Mouse (Mus musculus) adrenal gland, adult (tissue): ENCODE results near the gene Gm10197.
"Not testable (repeated sequence)": the region's sequence is repeated elsewhere in the genome, so short reads cannot be mapped to it uniquely, and the experiment has no call there.

Experiments
- DNase-seq, 2 experiments: peaks; one replicate each; pipeline ENCODE4 v3.0.0; 2022 to 2023; ENCODE audit warnings: low spot score in 1 of 2; ENCODE audit not compliant: inconsistent age in 2 of 2

The Gm10197 gene

GRCm38 (mm10) chr19:53371666-53372065, at the start of gene Gm10197:
TSS of gene Gm10197 (minus strand) at chr19:53371766.
- no peak for DNase-seq

DNA sequence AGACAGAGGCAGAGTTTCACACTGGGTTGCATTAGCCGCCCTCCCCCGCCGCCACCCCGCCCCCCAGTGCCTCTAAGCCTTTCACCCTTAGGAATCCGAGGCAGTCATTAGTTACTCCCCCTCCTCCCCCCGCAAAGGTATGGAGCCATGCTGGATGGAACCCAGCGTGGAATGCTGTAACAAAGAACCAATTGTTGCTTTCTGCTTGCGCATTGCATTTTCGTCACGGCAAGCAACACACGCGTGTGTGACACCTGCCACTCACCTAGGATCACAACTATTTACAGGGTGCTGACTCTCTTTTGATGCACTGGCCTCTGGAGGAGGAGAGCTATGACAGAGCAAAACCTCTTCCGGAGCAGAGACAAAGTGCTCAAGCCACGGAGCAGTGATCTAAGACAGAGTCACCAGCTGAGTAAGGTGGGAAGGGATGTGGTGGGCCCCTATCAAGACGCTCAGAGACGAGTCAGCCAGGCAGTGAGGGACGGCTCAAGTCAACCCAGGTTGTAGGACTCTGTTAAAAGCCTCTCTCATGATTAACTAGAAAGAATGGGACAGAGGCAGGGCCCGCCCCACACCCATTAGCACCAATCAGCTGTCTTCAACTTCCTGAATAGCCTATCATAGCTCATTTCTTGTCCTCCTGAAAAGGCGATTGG, 49.5 kb upstream of the Gm10197 start:
- DNase-seq = peak; percentile 81 to 94

DNA sequence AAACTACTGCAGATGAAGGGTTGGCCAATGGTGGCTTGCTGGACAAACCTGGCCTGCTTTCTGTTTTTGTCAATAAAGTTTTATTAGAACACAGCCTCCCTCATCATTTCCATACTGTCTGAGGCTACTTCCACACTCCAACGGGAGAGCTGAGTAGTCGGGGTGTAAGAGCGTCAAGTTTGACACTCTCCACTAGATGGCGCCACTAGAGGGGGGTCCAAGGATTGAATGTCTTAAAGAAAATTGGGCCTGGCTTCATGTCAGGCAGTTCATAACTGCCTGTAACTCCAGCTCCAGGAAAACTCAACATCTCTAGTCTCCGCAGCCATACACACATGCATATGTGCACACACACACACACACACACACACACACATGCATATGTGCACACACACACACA, 48.3 kb upstream of the Gm10197 start:
- peak; percentile 74 to 89 for DNase-seq

GRCm38 (mm10) chr19:53415198-53415597, 43.6 kb upstream of the Gm10197 start:
- DNase-seq = no peak

- DNase-seq = no peak
Observed at GRCm38 (mm10) chr19:53414650-53415049, 43.1 kb upstream of the Gm10197 start.

DNA sequence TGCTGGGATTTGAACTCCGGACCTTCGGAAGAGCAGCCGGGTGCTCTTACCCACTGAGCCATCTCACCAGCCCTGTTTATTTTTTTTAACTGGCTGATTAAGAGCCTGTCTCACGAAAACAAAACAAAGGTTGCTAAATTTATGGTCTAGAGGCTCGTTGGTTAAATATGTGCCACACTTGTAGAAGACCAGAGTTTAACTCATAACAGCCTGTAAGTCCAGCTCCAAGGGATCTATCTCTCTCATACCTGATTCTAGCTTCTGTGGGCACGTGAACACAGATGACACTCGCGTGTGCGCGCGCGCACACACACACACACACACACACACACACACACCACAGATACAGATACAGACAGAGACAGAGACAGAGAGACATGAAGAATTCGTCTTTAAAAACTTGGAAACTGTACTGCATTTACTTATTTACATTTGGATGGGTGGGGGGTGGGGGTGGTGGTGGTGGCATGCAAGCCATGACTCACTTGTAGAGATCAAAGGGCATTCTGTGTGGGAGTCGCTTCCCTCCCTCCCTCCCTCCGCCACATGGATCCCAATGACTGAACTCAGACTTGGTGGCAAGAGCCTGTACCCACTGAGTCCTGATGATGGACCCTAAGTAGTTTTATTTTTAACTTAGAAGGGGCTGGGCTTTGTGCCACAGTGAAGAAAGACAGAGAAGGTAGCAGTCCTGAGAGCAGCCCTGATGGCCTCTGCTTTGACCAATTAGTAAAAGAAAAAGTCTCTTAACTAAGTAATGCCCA, 42.2 kb upstream of the Gm10197 start:
- no peak for DNase-seq

- peak; percentile 39 to 77 for DNase-seq
Observed at GRCm38 (mm10) chr19:53412149-53412848, 40.7 kb upstream of the Gm10197 start.

DNA sequence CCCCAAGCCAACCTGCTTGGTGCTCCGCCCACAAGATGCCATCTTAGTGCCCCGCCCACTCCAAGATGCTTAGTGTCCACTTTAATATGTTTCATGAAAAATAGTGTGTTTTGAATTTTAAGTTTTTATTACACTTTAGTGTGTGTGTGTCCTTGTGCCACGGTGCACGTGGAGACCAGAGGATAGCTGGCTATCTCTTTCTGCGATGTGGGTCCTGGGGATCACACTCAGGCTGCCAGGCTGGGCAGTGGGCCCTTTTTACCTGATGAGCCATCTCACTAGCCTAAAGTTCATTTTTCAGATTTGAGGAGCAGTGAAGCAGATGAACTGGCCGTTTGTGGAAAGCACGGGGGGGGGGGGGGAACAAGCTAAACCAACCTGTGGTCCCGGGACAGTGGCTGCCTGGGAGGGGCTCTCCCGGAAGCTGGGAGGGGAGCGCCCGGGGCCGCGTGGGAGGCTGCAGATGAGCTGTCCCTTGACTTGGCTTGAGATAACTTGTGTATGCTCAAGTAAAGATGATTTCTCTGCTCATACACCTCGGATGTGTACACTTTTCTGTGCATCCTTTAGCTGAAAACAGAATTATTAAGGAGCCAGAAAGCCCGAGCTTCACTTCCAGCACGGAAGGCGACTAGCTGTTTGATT, 38.2 kb upstream of the Gm10197 start:
- DNase-seq = no peak

DNA sequence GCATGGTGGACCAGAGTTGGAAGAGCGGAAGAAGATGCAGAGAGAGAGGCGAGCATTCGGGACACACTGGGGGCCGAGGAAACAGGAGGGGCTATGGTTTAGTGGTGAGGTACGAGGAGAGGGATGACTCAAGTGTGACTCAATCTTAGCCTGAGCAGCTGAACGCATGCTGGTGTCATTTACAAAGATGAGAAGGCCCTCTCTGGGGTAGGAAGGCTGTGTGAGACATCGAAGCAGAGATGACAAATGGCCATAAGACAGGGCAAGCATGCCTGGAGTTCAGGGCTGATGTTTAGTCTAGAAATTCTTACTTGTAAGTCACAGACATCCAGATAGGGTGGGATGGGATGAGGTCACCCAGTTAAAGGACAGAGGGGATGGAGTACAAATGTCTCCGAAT, 36.8 kb upstream of the Gm10197 start:
- DNase-seq = peak; percentile 69 to 77

DNA sequence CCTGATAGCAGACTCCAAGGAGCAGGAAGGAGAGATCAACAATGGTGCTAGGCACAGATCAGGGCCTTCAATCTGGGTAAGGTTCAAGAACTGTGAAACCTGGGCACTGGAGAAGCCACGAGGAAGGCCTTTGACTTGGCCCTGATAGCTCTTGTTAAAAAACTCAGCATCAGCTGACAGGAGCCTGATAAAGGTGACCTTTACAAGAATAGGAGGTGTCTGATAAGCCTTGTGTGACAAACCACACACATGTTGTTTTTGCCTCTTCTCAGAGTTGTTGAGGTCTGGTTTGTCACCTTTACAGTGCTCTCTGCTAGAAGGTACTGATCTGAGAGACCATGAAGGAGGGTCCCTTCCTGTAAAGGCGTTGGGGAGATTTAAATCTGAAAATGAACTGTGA, 35.8 kb upstream of the Gm10197 start:
- DNase-seq = peak in 1 of 2 experiments; percentile 31

DNA sequence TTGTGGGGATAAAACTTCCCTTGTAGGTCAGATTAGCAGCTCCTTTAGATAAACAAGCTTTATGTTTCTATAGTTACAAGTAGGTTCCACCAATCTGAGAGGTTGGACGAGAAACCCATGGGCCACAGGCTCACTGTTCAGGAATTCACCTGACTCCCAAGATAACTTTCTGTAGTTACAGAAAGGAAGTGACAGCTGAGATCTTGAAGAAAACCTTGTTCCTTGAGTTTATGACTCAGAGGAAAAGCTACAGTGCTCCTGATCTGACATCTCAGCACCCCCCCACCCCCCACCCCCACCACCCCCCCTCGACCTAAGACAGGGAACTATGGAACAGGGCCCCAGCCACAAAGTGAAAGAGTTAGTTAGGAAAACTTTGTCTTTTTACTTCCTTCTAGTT, 34.2 kb upstream of the Gm10197 start:
- DNase-seq = no peak

DNA sequence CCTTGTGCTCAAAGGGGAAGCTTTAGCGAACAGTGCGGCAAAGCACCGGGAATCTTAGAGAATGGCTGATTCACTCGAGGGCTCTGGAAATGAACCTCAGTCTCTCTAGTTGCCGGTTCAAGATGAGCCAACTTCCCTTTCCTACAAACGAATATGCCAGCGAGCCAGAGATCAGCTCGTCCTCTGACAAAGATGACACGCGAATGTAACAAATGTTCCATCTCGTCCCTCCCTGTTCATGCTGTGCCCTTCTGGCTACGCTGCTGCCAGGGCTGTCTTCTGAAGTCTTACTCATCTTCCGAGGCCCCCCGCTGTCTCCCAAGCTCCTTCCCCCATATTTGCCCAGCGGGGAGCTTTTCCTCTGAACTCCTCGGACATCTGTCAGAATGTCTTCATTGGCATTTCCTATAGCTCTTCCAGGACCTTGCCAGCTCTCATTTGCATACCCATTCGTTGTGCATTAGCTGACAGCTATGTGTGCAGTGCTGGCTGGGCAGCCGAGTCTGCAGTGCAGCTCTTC, 33.3 kb upstream of the Gm10197 start:
- peak; percentile 78 to 91 for DNase-seq

DNA sequence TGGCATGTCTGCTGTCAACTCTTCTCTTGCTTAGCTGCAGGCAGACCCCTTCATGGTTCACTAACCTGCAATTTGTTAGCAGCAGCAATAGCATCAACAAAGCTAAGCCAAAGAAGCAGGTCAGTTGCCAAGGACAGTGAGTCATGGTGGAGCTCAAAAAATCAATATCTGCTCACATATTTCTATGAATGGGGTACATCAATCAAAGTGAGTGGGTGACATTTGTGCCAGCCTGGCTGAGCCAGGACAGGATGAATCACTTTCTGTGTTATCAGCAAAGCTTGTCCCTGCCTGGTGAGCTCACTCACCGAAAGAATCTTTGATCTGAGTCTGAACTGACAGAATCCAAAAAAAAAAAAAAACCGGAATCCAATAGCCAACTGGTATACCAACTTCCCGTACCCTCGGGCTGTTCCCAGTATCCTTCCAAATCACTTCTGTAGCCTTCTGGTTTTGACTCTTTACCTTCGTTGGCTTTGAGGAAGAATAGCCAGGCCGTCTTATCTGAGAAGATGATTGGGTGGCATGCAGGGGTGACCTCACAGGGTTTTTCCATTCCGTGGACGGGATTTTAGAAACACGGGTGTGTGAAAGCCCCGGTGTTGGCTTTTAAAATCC, 32.8 kb upstream of the Gm10197 start:
- peak; percentile 90 to 95 for DNase-seq

GRCm38 (mm10) chr19:53402741-53403432, 31.3 kb upstream of the Gm10197 start:
- DNase-seq = no peak

DNA sequence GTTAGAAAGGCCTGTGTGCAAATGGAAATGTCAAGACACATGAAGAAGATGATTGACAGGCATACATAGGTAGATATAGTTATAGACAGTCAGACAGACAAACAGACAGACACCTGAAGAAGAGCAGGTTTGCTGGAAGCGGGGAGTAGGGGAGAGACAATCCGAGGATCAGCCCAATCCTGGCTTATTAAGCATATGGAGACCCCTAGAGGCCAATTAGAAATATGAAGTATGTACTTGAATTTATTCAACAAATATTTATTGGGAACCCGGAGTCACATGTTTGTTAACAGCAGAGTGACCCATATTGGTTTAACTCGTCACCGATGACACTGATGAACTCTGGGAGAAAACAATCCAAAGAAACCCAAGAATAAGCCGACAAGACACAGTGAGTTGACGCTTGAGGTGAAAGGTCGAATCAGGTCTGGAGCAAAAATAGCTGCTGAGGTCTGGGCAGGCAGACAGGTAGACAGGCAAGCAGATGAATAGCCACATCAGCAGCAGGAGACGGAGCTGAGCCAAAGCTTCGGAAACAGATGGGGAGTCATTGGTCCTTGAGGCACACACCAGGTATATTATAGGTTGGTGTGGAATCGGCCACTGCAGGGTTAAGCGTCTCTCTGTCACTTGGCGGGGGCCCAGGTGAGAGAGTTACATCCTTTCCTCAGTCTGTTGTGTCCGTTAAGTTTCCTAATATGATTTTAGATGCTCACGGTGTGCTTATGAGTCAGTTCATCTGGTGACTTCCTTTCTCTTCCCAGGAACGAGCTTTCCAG, 29.0 kb upstream of the Gm10197 start:
- peak in 1 of 2 experiments; percentile 5 for DNase-seq

DNA sequence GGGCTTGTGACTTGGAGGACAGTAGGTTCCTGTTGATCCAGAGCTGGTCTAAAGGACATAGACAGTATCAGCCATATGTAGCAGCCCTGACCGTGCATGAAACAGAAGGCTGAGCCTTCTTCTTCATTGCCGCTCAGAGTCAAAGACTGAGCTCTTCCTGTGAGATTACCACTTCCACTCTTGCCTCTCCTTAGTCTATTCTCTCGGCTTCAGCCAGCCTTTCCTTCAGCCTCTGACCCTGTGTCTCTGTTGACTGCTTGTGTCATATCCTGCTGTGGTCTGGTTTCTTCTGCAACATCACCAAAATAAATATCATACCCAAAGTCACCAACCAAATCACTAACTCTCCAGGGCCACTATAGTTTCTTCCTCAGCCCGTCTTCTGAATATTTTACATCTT, 27.6 kb upstream of the Gm10197 start:
- DNase-seq = peak in 1 of 2 experiments; percentile 2

DNA sequence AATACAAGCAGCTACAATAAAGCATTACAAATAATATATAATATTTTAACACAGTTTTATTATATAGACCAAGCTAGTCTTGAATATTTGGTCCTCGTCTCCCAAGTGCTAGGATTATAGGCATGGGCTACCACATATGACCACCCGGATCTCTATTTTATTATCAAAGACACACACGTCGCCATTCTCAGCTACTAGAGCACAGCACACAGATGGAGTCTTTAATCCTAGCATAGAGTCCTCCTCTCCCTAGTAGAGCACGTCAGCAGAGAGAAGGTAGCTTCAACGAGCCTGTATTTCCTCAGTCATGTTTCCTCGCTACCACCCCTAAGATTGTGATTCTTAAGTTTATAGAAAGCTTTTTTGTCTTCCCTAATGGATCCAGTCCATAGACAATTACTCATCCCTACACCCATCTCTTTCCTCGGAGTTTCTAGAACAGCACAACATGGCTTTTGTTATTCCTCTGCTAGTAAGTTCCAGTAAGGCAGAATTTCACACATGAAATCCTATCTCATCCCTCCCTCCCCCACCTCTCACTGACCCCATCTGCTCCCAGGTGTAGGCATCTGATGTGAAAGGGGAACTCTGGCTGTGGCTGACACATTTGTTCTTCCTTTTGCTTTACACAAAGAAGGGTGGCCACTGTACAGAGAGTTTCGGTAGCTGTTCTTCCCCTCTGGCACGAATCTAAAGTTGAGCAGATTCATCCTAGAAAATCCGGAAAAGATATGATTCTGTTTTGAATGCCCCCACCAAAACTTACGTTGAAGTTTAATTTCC, 26.1 kb upstream of the Gm10197 start:
- DNase-seq = peak in 1 of 2 experiments; percentile 1

- DNase-seq = not testable (repeated sequence)
Observed at GRCm38 (mm10) chr19:53395805-53396204, 24.2 kb upstream of the Gm10197 start.

- peak in 1 of 2 experiments; percentile 8 for DNase-seq
Observed at GRCm38 (mm10) chr19:53394956-53395355, 23.4 kb upstream of the Gm10197 start.
